ENCODE assay signal across 16 mouse cellular contexts in genomic region chr8:48649415-48649814, GRCm38 (mm10).
DNase-seq lines count a peak whose midpoint lies in the region; ATAC-seq and TF ChIP-seq lines count a peak whose summit lies in the region.
"Had no signal": no experiment of that assay in that cellular context is flagged by ENCODE, and none has a peak within 500 bp of the region (broad histone marks: within the 10 kb centered on the region; RNA-seq: fewer than 3 reads in every experiment).

No protein-coding gene starts in this region.

- no peak overlapping the region for H3K9ac ChIP-seq in intestine, embryonic 16.5 days (ENCODE audit: low read depth, low read length)
- H3K9ac ChIP-seq in intestine, postnatal 0 days (ENCODE audit: low read depth, low read length) = no peak overlapping the region
- no peak overlapping the region for H3K9ac ChIP-seq in lung, postnatal 0 days (replicated peaks; ENCODE audit: low read depth)
- H3K9ac ChIP-seq: forebrain, embryonic 13.5 days; forebrain, postnatal 0 days; heart, embryonic 13.5 days had no signal

- H3K4me1 ChIP-seq in intestine, embryonic 16.5 days (ENCODE audit: control insufficient read depth, insufficient read depth, low read length) = 0 out of 2 replicates have a peak, but pooled peaks cover 6% of the 10 kb centered on the region
- H3K4me1 ChIP-seq in intestine, postnatal 0 days (replicated peaks; ENCODE audit: control insufficient read depth, insufficient read depth, low read length) = no peaks in the 10 kb centered on the region
- no peaks in the 10 kb centered on the region for H3K4me1 ChIP-seq in lung, postnatal 0 days (ENCODE audit: insufficient read depth, low read depth, low read length)
- H3K4me1 ChIP-seq in lung, adult 2 months (ENCODE audit: control insufficient read depth, insufficient read depth, low read length) = no peaks in the 10 kb centered on the region
- H3K4me1 ChIP-seq: heart, embryonic 13.5 days had no signal

- no peak overlapping the region for H3K4me3 ChIP-seq in intestine, embryonic 16.5 days (ENCODE audit: low read length)
- H3K4me3 ChIP-seq in intestine, postnatal 0 days (ENCODE audit: low read depth, low read length) = no peak overlapping the region
- H3K4me3 ChIP-seq in lung, postnatal 0 days (ENCODE audit: low read depth, low read length) = no peak overlapping the region
- no peak overlapping the region for H3K4me3 ChIP-seq in lung, adult 2 months (replicated peaks; ENCODE audit: extremely low read depth, low read depth, low read length)
- H3K4me3 ChIP-seq: forebrain, embryonic 13.5 days; heart, embryonic 13.5 days had no signal

- no peak overlapping the region for H3K4me2 ChIP-seq in intestine, embryonic 16.5 days (ENCODE audit: low read depth, low read length)
- H3K4me2 ChIP-seq in intestine, postnatal 0 days (replicated peaks; ENCODE audit: low read depth) = no peak overlapping the region
- H3K4me2 ChIP-seq in lung, postnatal 0 days (replicated peaks; ENCODE audit: low read depth, low read length) = no peak overlapping the region
- H3K4me2 ChIP-seq: forebrain, embryonic 13.5 days; heart, embryonic 13.5 days had no signal

- H3K36me3 ChIP-seq in intestine, embryonic 16.5 days (ENCODE audit: control insufficient read depth, insufficient read depth, low read length) = no peaks in the 10 kb centered on the region
- H3K36me3 ChIP-seq in intestine, postnatal 0 days (ENCODE audit: control insufficient read depth, insufficient read depth) = no peaks in the 10 kb centered on the region
- H3K36me3 ChIP-seq in lung, postnatal 0 days (ENCODE audit: insufficient read depth, low read length) = no peaks in the 10 kb centered on the region
- H3K36me3 ChIP-seq: heart, embryonic 13.5 days had no signal

- peak; percentile 38; the same call in 1 of the 2 replicates for ATAC-seq in intestine, embryonic 16.5 days
- ATAC-seq in intestine, postnatal 0 days = no peak
- ATAC-seq in lung, postnatal 0 days = peak; percentile 28; the same call in 1 of the 2 replicates
- ATAC-seq: forebrain, embryonic 13.5 days; forebrain, postnatal 0 days had no signal

- no peaks in the 10 kb centered on the region for H3K9me3 ChIP-seq in intestine, embryonic 16.5 days (ENCODE audit: control insufficient read depth, low read length)
- no peaks in the 10 kb centered on the region for H3K9me3 ChIP-seq in intestine, postnatal 0 days (ENCODE audit: control insufficient read depth)
- no peaks in the 10 kb centered on the region for H3K9me3 ChIP-seq in lung, postnatal 0 days (ENCODE audit: low read length)
- H3K9me3 ChIP-seq: forebrain, embryonic 13.5 days; heart, embryonic 13.5 days had no signal

- no peak for TF ChIP-seq EP300 in lung, postnatal 0 days (IDR thresholded peaks at IDR 0.05)

- TF ChIP-seq CTCF in intestine, postnatal 0 days (IDR thresholded peaks at IDR 0.05; ENCODE audit: low read depth) = no peak
- no peak for TF ChIP-seq CTCF in lung, postnatal 0 days (IDR thresholded peaks at IDR 0.05)
- no peak for TF ChIP-seq CTCF in lung, adult 2 months (IDR thresholded peaks at IDR 0.05; ENCODE audit: insufficient read depth, low read length)

- TF ChIP-seq POLR2A in lung, adult 2 months (IDR thresholded peaks at IDR 0.05; ENCODE audit: borderline replicate concordance, extremely low read depth, low read depth, low read length) = no peak

- H3K27ac ChIP-seq in intestine, embryonic 16.5 days (ENCODE audit: low read length) = no peak overlapping the region
- H3K27ac ChIP-seq in intestine, postnatal 0 days (ENCODE audit: low read depth, low read length) = no peak overlapping the region
- no peak overlapping the region for H3K27ac ChIP-seq in lung, postnatal 0 days (ENCODE audit: low read length)
- H3K27ac ChIP-seq: forebrain, embryonic 13.5 days; heart, embryonic 13.5 days had no signal

- 65% methylated on average over 7 of the region's 7 CpGs for WGBS in intestine, embryonic 16.5 days
- WGBS in intestine, postnatal 0 days = 71% methylated on average over 7 of the region's 7 CpGs
- WGBS in lung, postnatal 0 days = 57% methylated on average over 7 of the region's 7 CpGs
- WGBS in lung, adult 2 months = 65% methylated on average over 7 of the region's 7 CpGs

- no peaks in the 10 kb centered on the region for H3K27me3 ChIP-seq in intestine, embryonic 16.5 days (replicated peaks; ENCODE audit: control insufficient read depth, insufficient read depth, low read length)
- H3K27me3 ChIP-seq in intestine, postnatal 0 days (replicated peaks; ENCODE audit: control insufficient read depth, insufficient read depth, low read length) = no peaks in the 10 kb centered on the region
- no peaks in the 10 kb centered on the region for H3K27me3 ChIP-seq in lung, postnatal 0 days (replicated peaks; ENCODE audit: insufficient read depth, low read length)
- H3K27me3 ChIP-seq: forebrain, embryonic 13.5 days; heart, embryonic 13.5 days had no signal

- peak; percentile 27 to 29 for DNase-seq in kidney, postnatal 4 days
- no peak for DNase-seq in kidney, adult 11 months
- peak; percentile 43 for DNase-seq in lung, postnatal 0 days (ENCODE audit: low spot score)
- DNase-seq in lung, adult 2 months = no peak
- no peak for DNase-seq in layer of hippocampus, adult 9-11 months
- DNase-seq: adrenal gland, postnatal 10 days; cerebellum, adult 11 months; cerebellum, adult 8-10 months; cerebellum, postnatal 25 days; forebrain, postnatal 0 days; gastrocnemius, postnatal 36 days; heart, postnatal 36 days had no signal

Comparison
In these comparisons a context has a peak if more than half of its experiments do, and no peak if none do; other contexts are left out.
1. DNase-seq: peak in kidney, postnatal 4 days (2 of 2) and lung, postnatal 0 days (single experiment); none in kidney, adult 11 months (single experiment), lung, adult 2 months (single experiment) and layer of hippocampus, adult 9-11 months (single experiment).